Mouse (Mus musculus) stomach, embryonic 15.5 days (tissue): Measurements from ENCODE around the gene Ankfy1. TPM values are rescaled to one million over a fixed set of nuclear protein-coding genes. Genes with fewer than 3 reads are reported as not detected.
"Not testable (repeated sequence)": the region's sequence is repeated elsewhere in the genome, so short reads cannot be mapped to it uniquely, and the experiment has no call there.

ENCODE experiments used
- ATAC-seq: fragments of 200-750 bp; cut with Nextera tagmentation; 2 replicates; pipeline ENCODE4 v1.8.0; 2017; ENCODE audit warnings: low read depth, moderate number of reproducible peaks, moderate TSS enrichment; ENCODE audit not compliant: insufficient read depth, low FRiP score
- H3K27ac ChIP-seq: fragments of 300-500 bp; sonication (generic); 2 replicates; pipeline ENCODE4 v1.5.1; 2015; ENCODE audit warnings: mild to moderate bottlenecking, inconsistent platforms
- H3K27me3 ChIP-seq: fragments of 300-500 bp; sonication (generic); replicated peaks from 2 replicates; pipeline ENCODE4 v1.6.1; 2015; ENCODE audit warnings: inconsistent platforms
- H3K36me3 ChIP-seq: fragments of 300-500 bp; sonication (generic); 2 replicates; pipeline ENCODE4 v1.6.1; 2015; ENCODE audit warnings: inconsistent platforms
- H3K4me1 ChIP-seq: fragments of 300-500 bp; sonication (generic); 2 replicates; pipeline ENCODE4 v1.6.1; 2015; ENCODE audit warnings: inconsistent platforms
- H3K4me2 ChIP-seq: fragments of 300-500 bp; sonication (generic); 2 replicates; pipeline ENCODE4 v1.6.1; 2015; ENCODE audit warnings: mild to moderate bottlenecking, inconsistent platforms
- H3K4me3 ChIP-seq: fragments of 300-500 bp; sonication (generic); replicated peaks from 2 replicates; pipeline ENCODE4 v1.5.1; 2015; ENCODE audit warnings: inconsistent platforms
- H3K9ac ChIP-seq: fragments of 300-500 bp; sonication (generic); 2 replicates; pipeline ENCODE4 v1.6.1; 2015; ENCODE audit warnings: inconsistent platforms
- H3K9me3 ChIP-seq: fragments of 300-500 bp; sonication (generic); 2 replicates; pipeline ENCODE4 v1.6.1; 2016; ENCODE audit warnings: inconsistent platforms
- WGBS: fragments of 180-500 bp; shearing (Covaris S2); methylation state at CpG from one replicate; pipeline ENCODE4 v1.1.7; 2015; 5-methylcytosine and 5-hydroxymethylcytosine counted together
- polyA plus RNA-seq: library from polyadenylated mRNA; unstranded; fragments of >200 nt; fragmentation: Nextera tagmentation; extraction: Ambion mirVana; gene quantifications from 2 replicates; pipeline ENCODE4 v1.2.1, GENCODE M21; 2015

Ankfy1 gene
- polyA plus RNA-seq, 1 experiment from 2014 or later, result 20.6 TPM

DNA sequence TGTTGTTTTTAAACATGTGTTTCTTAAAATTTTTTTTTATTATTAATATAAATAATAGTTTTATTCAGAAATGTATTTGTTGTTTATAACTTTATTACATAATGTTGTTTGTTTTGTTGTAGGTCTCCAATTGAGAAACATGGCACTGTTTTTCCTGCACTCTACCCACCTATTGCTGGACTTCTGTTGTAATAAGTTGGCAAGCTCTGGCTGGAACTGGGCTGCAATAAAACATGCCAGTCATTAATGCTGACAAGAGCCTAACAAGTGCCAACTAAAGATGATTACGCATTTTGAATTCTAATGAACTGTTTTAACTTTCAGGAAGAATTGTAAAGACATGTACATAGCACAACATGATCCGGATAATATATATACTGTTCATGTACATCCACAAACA lies 6.4 kb upstream of the Ankfy1 start:
- H3K27ac ChIP-seq, result no peak overlapping the region
- no peak for ATAC-seq
- no peak overlapping the region for H3K4me2 ChIP-seq
- no peak overlapping the region for H3K9ac ChIP-seq
- no peaks in the 10 kb centered on the region for H3K27me3 ChIP-seq
- 0 out of 2 replicates have a peak, but pooled peaks cover 3% of the 10 kb centered on the region for H3K4me1 ChIP-seq
- H3K4me3 ChIP-seq, result no peak overlapping the region
- H3K36me3 ChIP-seq, result no peaks in the 10 kb centered on the region
- no peaks in the 10 kb centered on the region for H3K9me3 ChIP-seq
- WGBS, result 94% methylated on average over 2 of the region's 2 CpGs

DNA sequence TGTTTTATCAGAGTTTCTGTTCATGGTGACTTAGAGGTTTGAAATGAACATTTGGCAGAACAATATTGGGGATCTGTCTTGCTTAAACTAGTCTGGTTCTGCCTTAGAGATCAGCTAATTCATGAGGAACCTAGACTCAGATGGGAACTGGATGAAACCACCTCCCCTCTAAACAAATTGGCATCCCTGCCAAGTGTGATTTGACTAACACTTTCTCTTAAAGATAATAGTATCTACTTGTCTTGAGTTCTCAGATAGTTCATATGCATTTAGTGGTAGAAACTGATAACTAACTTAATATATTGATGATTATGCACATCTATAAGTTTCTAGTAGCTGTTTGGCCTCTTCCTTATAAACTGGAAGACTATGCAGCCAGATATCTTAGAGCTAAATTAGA lies 3.1 kb upstream of the Ankfy1 start:
- Histone ChIP-seq H3K9me3 (no peaks in the 10 kb centered on the region), H3K9ac (no peak overlapping the region)

DNA sequence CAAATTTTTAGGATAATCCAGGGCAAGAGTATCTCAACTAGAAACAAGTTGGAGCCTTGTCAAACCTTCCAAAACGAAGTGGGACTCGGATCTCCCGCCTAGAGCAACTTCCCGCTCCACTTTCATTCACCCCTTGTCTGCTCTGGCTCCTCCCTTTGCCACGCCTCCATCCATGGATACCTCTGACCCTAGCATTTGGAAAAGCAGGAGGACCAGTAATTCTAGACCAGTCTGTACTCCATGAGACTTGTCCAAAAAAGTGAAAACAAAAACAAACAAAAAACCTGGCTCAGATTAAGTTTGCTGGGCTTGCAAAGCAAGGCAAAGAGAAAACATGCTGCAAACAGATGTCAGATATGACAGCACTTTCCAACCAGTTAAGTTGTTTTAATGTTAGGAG lies 1.6 kb upstream of the Ankfy1 start:
- Histone ChIP-seq H3K4me3 (no peak overlapping the region), H3K4me2 (no peak overlapping the region), H3K36me3 (no peaks in the 10 kb centered on the region), H3K9me3 (no peaks in the 10 kb centered on the region), H3K9ac (no peak overlapping the region), H3K27ac (no peak overlapping the region), H3K4me1 (peaks cover 19% of the 10 kb centered on the region; the same call in 1 of the 2 replicates), H3K27me3 (no peaks in the 10 kb centered on the region)
- 10% methylated on average over 5 of the region's 5 CpGs for WGBS
- no peak; the same call in 1 of the 2 replicates for ATAC-seq

More for the DNA sequence above, 3.1 kb upstream of the Ankfy1 start:
- Histone ChIP-seq H3K36me3 (no peaks in the 10 kb centered on the region), H3K4me1 (peaks cover 18% of the 10 kb centered on the region; the same call in 1 of the 2 replicates), H3K4me3 (no peak overlapping the region), H3K27me3 (no peaks in the 10 kb centered on the region), H3K27ac (no peak overlapping the region), H3K4me2 (no peak overlapping the region)
- no peak for ATAC-seq

DNA sequence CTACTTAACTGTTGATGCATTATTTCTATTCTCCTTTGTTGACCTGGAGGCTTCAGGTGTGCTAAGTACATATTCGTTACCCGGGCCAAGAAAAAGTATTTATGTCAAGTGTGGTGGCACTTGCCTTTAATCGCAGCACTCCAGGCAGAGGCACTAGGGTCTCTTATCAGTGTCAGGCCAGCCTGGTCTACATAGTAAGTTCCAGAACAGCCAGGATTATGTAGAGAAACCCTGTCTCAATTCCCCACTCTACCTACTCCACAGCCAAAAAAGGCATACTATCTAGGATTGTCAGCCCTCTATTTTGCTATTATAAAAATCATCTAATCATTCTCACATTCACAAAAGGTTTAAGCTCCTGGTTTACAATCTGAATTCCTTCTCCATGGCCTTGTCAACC lies 691 bp upstream of the Ankfy1 start:
- Histone ChIP-seq H3K27me3 (no peaks in the 10 kb centered on the region), H3K27ac (peak overlapping the region; percentile 73), H3K36me3 (no peaks in the 10 kb centered on the region), H3K9ac (peak overlapping the region; percentile 33; the same call in 1 of the 2 replicates), H3K4me3 (peak overlapping the region; percentile 68), H3K4me2 (peak overlapping the region; percentile 67), H3K9me3 (no peaks in the 10 kb centered on the region), H3K4me1 (peaks cover 19% of the 10 kb centered on the region; the same call in 1 of the 2 replicates)
- WGBS, result 52% methylated on average over 3 of the region's 3 CpGs
- ATAC-seq, result peak; percentile 54; the same call in 1 of the 2 replicates

DNA sequence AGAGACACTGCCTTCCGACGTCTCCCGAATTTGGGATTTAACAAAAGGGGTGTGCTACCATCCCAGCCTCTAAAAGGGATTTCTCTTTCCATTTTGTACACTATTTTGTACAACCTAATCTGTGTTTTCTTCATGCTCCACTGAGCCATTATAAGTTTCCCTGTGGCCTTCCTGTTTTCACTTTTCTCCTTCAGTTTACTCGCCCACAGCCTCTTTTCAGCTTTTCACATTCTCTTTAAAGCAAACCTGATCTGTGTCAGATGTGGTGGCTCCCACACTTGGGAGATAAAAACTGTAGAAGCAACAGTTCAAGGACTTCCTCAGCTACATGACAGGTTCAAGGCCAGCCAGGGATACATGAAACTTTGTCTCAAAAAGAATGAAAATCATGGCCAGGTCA lies 2.5 kb downstream of the Ankfy1 start:
- H3K36me3 ChIP-seq, result no peaks in the 10 kb centered on the region
- no peak overlapping the region for H3K9ac ChIP-seq
- no peak overlapping the region for H3K27ac ChIP-seq
- ATAC-seq, result no peak
- WGBS, result 86% methylated on average over 4 of the region's 4 CpGs
- peaks cover 19% of the 10 kb centered on the region; the same call in 1 of the 2 replicates for H3K4me1 ChIP-seq
- no peaks in the 10 kb centered on the region for H3K9me3 ChIP-seq
- H3K4me3 ChIP-seq, result no peak overlapping the region
- no peak overlapping the region for H3K4me2 ChIP-seq
- H3K27me3 ChIP-seq, result no peaks in the 10 kb centered on the region

DNA sequence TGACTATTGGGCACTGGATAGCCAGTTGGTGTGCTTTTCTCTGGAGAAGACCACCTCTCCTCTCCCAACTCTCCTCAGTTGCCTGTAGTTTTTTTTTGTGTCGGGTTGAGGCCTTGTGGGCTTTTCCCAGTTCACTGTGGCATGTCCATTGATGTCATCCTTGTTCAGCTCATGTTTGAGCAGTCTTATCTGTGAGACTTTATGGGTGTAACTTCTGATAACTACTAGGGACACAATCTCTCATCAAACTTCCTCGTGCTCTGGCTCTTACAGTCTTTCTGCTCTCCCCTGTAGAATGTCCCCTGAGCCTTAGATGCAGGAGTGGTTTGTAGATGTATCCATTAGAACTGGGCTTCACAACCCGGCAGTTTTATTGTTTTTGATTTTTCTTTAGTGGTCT lies 5.2 kb downstream of the Ankfy1 start:
- H3K27me3 ChIP-seq, result no peaks in the 10 kb centered on the region
- 77% methylated on average over 3 of the region's 3 CpGs for WGBS
- H3K36me3 ChIP-seq, result no peaks in the 10 kb centered on the region
- H3K27ac ChIP-seq, result no peak overlapping the region
- H3K4me1 ChIP-seq, result peaks cover 12% of the 10 kb centered on the region; the same call in 1 of the 2 replicates
- H3K4me2 ChIP-seq, result no peak overlapping the region
- H3K9me3 ChIP-seq, result no peaks in the 10 kb centered on the region
- no peak overlapping the region for H3K4me3 ChIP-seq
- ATAC-seq, result no peak
- no peak overlapping the region for H3K9ac ChIP-seq

DNA sequence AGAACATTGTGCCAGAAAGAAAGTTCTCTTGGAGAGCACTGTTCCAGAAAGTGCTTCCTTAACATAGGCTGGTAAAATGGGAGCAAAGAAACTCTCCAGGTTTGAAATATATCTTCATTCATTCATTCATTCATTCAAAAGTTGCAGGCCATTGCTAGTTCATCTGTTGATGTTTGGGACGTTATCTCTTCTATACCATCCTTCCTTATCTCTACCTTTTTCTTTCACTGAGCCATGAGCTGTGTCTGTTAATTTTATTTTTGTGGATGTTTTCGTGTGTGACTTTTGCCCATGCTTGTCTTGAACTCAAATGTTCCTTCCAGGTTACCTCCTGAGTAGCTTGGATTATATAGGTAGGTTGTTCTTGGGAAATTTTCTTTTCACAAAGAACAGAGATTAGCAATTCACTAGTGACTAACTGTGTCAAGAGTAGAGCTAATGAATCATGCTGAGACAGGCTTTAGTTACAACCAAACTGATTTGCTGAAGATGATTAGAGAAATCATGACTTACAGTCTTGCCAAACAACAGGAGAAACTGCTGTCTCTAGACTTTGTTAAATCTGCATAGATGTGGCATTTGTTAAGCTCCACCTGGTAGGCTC lies 6.7 kb downstream of the Ankfy1 start:
- Histone ChIP-seq H3K27me3 (no peaks in the 10 kb centered on the region), H3K4me3 (no peak overlapping the region), H3K9me3 (no peaks in the 10 kb centered on the region), H3K27ac (no peak overlapping the region), H3K4me2 (no peak overlapping the region), H3K9ac (no peak overlapping the region), H3K36me3 (no peaks in the 10 kb centered on the region), H3K4me1 (peaks cover 3% of the 10 kb centered on the region; the same call in 1 of the 2 replicates)
- no peak for ATAC-seq
- WGBS, result 84% methylated on average over 2 of the region's 2 CpGs

DNA sequence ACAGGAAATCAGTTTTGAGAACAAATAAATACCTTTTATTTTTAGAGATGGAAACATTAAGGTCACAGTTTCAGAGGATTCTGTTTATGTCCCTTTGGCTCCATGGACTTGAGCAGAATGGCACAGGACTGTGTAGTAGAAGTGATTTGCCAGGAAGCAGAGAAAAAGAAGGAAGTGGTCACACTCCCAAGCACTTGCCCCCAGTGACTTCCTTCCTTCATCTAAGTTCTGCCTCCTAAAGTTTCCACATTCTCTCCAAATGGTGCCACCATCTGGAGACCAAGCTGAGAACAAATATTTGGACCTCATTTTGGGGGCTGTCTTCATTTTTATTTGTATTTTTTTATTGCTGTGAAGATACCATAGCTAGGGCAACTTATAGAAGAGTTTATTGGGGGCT lies 7.5 kb downstream of the Ankfy1 start:
- Histone ChIP-seq H3K36me3 (no peaks in the 10 kb centered on the region), H3K9me3 (no peaks in the 10 kb centered on the region), H3K4me2 (no peak overlapping the region), H3K9ac (no peak overlapping the region), H3K4me1 (no peaks in the 10 kb centered on the region), H3K27ac (no peak overlapping the region), H3K27me3 (no peaks in the 10 kb centered on the region), H3K4me3 (no peak overlapping the region)
- ATAC-seq, result no peak

DNA sequence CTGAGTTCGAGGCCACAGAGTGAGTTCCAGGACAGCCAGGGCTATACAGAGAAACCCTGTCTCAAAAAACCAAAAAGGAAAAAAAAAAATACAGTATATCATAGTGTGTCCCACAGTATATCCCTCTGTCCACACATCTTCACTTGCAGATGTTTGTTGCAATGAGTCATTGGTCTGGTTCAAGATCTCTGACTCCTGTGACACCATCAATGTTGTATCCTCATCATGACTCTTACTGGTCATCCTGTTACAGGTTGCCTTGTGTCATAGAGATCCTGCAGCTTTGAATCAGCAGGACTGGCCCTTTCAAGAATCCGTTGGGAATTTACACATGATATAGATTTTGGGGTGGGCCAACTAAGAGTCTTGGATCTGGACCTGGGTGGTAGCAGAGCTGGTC lies 15.3 kb downstream of the Ankfy1 start:
- not testable (repeated sequence) for H3K9ac ChIP-seq, ATAC-seq, H3K27ac ChIP-seq, H3K4me1 ChIP-seq, H3K9me3 ChIP-seq, H3K27me3 ChIP-seq, H3K36me3 ChIP-seq, H3K4me3 ChIP-seq, H3K4me2 ChIP-seq
- 89% methylated on average over 2 of the region's 2 CpGs for WGBS

DNA sequence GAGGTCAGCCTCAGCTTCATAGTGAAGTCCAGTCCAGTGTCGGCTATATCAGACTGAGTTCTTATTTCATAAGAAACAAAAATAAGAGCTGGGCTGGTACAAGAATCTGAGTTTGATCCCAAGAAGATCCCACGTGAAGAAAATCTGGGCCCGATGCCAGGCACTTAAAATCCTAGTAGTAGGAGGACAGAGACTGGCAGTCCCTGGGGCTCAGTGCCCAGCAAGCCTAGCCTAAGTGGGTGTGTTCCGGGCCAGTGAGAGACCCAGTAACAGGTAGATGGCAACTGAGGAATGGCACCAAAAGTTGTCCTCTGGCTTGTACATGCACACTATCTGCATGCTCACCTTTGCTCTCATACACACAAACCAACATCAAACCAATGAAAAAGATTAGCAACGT lies 22.9 kb downstream of the Ankfy1 start:
- Histone ChIP-seq H3K4me1 (no peaks in the 10 kb centered on the region), H3K9me3 (no peaks in the 10 kb centered on the region), H3K27me3 (no peaks in the 10 kb centered on the region), H3K4me3 (no peak overlapping the region), H3K4me2 (no peak overlapping the region), H3K9ac (no peak overlapping the region), H3K27ac (no peak overlapping the region), H3K36me3 (peaks cover 15% of the 10 kb centered on the region)
- ATAC-seq, result no peak
- WGBS, result 80% methylated on average over 5 of the region's 5 CpGs

DNA sequence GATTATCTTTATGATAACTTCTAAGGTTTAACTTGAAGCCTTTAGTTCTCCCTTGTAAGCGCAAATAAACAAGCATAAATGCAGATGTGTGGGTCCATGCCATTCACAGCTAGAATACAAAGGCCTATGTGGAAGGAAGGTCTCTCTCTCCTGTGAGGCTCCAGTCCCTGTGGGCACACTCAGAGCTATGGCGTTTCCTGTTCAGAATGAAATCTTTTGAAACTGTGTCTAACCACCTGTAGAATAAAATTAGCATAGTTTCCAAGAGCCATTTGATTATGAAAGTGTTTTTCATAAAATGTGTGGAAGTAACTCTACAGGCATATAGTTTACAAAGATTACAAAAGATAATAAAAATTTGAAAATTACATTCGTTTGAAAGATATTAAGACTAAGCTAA lies 28.4 kb downstream of the Ankfy1 start:
- H3K27ac ChIP-seq, result no peak overlapping the region
- no peak overlapping the region for H3K4me2 ChIP-seq
- peaks cover 6% of the 10 kb centered on the region for H3K36me3 ChIP-seq
- no peak for ATAC-seq
- no peaks in the 10 kb centered on the region for H3K4me1 ChIP-seq
- no peak overlapping the region for H3K4me3 ChIP-seq
- 91% methylated on average over 3 of the region's 3 CpGs for WGBS
- no peaks in the 10 kb centered on the region for H3K27me3 ChIP-seq
- H3K9ac ChIP-seq, result no peak overlapping the region
- no peaks in the 10 kb centered on the region for H3K9me3 ChIP-seq

DNA sequence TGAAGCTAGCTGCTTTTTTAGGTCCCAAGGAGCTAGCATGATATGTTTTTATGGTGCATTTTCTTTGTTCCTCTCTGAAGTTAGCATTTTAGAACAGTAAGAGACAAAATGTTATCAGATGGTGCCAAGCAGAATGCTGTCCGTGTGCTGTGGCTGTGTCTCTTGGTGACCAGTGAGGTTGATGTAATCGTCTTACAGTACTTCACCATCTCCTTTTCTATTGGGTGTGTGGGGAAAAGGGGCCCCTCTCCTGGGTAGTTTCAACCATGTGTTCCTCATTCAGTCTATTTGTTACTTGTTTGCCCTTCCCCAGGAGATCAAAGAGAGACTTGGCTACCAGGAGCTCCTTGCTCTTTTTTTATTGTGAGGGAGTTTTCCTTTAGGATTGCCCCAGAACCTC lies 33.4 kb downstream of the Ankfy1 start:
- WGBS, result 63% methylated on average over 2 of the region's 2 CpGs
- H3K9ac ChIP-seq, result no peak overlapping the region
- H3K36me3 ChIP-seq, result no peaks in the 10 kb centered on the region
- H3K9me3 ChIP-seq, result no peaks in the 10 kb centered on the region
- no peak overlapping the region for H3K4me2 ChIP-seq
- no peak overlapping the region for H3K4me3 ChIP-seq
- no peak overlapping the region for H3K27ac ChIP-seq
- no peaks in the 10 kb centered on the region for H3K27me3 ChIP-seq
- no peak for ATAC-seq
- H3K4me1 ChIP-seq, result no peaks in the 10 kb centered on the region

DNA sequence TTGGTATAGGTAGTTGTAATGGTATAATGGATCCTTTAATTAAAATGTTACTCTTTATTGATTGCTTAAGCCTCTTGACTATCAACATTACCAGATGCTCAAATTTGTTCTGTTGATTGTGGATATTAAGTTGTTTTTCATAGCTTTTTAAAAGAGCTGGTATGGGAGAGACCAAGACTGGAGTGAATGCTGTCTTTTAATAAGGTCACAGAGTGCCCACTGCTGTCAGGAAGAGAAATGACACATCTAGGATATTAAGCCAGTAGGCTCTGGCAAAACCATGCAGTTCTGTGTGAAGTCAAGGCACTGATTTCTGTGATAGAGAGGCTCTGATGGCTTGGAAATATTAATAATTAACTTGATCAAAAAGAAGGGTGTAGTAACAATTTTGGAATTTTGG lies 34.1 kb downstream of the Ankfy1 start:
- Histone ChIP-seq H3K9ac (no peak overlapping the region), H3K27ac (no peak overlapping the region), H3K4me1 (no peaks in the 10 kb centered on the region), H3K27me3 (no peaks in the 10 kb centered on the region), H3K36me3 (no peaks in the 10 kb centered on the region), H3K9me3 (no peaks in the 10 kb centered on the region), H3K4me2 (no peak overlapping the region), H3K4me3 (no peak overlapping the region)
- no peak for ATAC-seq
